Mouse (Mus musculus): ENCODE results near the gene Mpzl2. TPM values are rescaled to one million over a fixed set of nuclear protein-coding genes. Genes with fewer than 3 reads are reported as not detected.

Gene Mpzl2
- polyA plus RNA-seq (2014; fragmentation: Nextera tagmentation; extraction: Ambion mirVana) = 11.6 and 14.1 TPM in 2 replicates

DNA sequence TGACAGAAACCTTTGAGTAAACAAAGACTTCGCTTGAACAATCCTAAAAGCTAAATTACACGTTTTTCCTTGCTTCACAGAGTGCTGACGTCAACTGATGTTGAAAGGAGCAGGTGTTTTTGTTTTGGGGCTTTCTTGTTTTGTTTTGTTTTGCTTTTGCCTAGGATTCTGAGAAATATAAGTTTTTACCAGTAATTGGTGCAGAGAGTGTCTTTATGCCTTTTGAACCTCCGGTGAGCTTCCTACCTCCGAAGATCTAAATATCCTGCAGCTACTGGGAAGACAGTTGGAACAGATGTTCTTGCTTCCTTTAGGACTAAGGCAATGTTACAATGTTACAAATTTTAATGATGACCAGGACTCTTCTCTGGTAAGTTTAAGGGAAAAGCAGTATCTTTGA lies at the start of gene Mpzl2:
Gene Mpzl2 (plus strand): TSS at position 301 of the 400 bp plus-strand sequence.
- Histone ChIP-seq H3K4me3 (ENCODE audit: low read depth, low read length) (no peak within 1 kb of the TSS), H3K4me1 (ENCODE audit: control insufficient read depth, insufficient read depth, low read length) (peaks cover 17% of the 10 kb centered on the region), H3K27ac (replicated peaks; ENCODE audit: low read depth, low read length) (no peak within 1 kb of the TSS), H3K27me3 (ENCODE audit: control insufficient read depth, insufficient read depth, low read length) (0 out of 2 replicates have a peak, but pooled peaks cover 5% of the 10 kb centered on the region), H3K9me3 (ENCODE audit: control insufficient read depth, low read length) (no peaks in the 10 kb centered on the region), H3K4me2 (ENCODE audit: low read depth, severe bottlenecking) (peak within 1 kb of the TSS; percentile 15; the same call in 1 of the 2 replicates), H3K36me3 (ENCODE audit: control insufficient read depth, insufficient read depth, low read length) (no peaks in the 10 kb centered on the region), H3K9ac (ENCODE audit: low read length) (no peak within 1 kb of the TSS)
- no peak for DNase-seq (ENCODE audit: low spot score)
- ATAC-seq (ENCODE audit: insufficient number of reproducible peaks, low FRiP score, low TSS enrichment, low read depth) = no peak
- 66% methylated on average over 5 of the region's 5 CpGs for WGBS

DNA sequence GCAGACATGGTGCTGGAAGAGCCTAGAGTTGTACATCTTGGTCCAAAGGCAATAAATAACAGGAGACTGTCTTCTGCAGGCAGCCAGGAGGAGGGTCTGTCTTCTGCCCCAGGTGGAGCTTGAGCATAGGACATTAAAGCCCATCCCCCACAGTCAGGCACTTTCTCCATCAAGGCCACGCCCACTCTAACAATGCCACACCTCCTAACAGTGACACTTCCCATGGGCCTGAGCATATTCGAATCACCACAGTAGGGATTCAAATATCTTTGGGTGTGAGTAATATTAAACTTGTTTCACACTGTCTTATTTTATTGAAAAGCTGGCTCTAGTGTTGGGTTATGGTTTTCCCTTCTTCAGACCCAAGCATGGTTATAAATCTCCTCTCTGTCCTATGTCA lies 47.8 kb upstream of the Mpzl2 start:
- Histone ChIP-seq H3K9me3 (ENCODE audit: control insufficient read depth, low read length) (no peaks in the 10 kb centered on the region), H3K9ac (ENCODE audit: low read length) (no peak overlapping the region), H3K36me3 (ENCODE audit: control insufficient read depth, insufficient read depth, low read length) (no peaks in the 10 kb centered on the region), H3K4me2 (ENCODE audit: low read depth, severe bottlenecking) (no peak overlapping the region), H3K4me1 (ENCODE audit: control insufficient read depth, insufficient read depth, low read length) (no peaks in the 10 kb centered on the region), H3K27me3 (ENCODE audit: control insufficient read depth, insufficient read depth, low read length) (no peaks in the 10 kb centered on the region), H3K4me3 (ENCODE audit: low read depth, low read length) (no peak overlapping the region), H3K27ac (replicated peaks; ENCODE audit: low read depth, low read length) (no peak overlapping the region)
- no peak for DNase-seq (ENCODE audit: low spot score)
- 82% methylated on average over 2 of the region's 2 CpGs for WGBS
- no peak for ATAC-seq (ENCODE audit: insufficient number of reproducible peaks, low FRiP score, low TSS enrichment, low read depth)

GRCm38 (mm10) chr9:44992271-44992670 lies 47.3 kb upstream of the Mpzl2 start:
- DNase-seq (ENCODE audit: low spot score) (no peak), ATAC-seq (ENCODE audit: insufficient number of reproducible peaks, low FRiP score, low TSS enrichment, low read depth) (no peak)
- no peak overlapping the region for H3K4me3 ChIP-seq (ENCODE audit: low read depth, low read length)

DNA sequence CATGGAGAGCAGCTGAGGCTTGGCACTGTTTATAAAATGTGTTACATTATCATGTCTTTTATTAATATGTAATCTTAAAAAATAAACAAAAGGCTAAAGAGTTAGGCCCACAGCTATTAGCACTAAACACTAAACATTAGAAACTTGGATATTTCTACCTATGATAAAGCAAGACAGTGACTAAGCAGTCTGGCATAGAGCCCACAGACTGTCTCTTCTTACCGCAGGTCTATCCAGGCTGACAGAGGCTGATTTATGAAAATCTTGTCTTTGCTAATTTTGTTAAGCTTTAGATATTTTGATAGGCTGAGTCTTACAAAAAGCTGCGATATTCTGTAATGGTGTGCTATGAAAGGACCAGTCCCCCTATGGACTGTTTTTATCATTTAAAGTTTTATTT lies 46.3 kb upstream of the Mpzl2 start:
- H3K4me3 ChIP-seq (ENCODE audit: low read depth, low read length) = no peak overlapping the region
- DNase-seq (ENCODE audit: low spot score) (no peak), ATAC-seq (ENCODE audit: insufficient number of reproducible peaks, low FRiP score, low TSS enrichment, low read depth) (no peak)
- no peak overlapping the region for H3K27ac ChIP-seq (replicated peaks; ENCODE audit: low read depth, low read length)
- H3K4me2 ChIP-seq (ENCODE audit: low read depth, severe bottlenecking) = no peak overlapping the region
- H3K4me1 ChIP-seq (ENCODE audit: control insufficient read depth, insufficient read depth, low read length) = no peaks in the 10 kb centered on the region
- H3K9me3 ChIP-seq (ENCODE audit: control insufficient read depth, low read length) = no peaks in the 10 kb centered on the region
- H3K9ac ChIP-seq (ENCODE audit: low read length) = no peak overlapping the region
- WGBS = 91% methylated on average over 2 of the region's 2 CpGs
- no peaks in the 10 kb centered on the region for H3K36me3 ChIP-seq (ENCODE audit: control insufficient read depth, insufficient read depth, low read length)
- no peaks in the 10 kb centered on the region for H3K27me3 ChIP-seq (ENCODE audit: control insufficient read depth, insufficient read depth, low read length)

More at GRCm38 (mm10) chr9:44992271-44992670, 47.3 kb upstream of the Mpzl2 start:
- Histone ChIP-seq H3K36me3 (ENCODE audit: control insufficient read depth, insufficient read depth, low read length) (no peaks in the 10 kb centered on the region), H3K4me2 (ENCODE audit: low read depth, severe bottlenecking) (no peak overlapping the region), H3K9ac (ENCODE audit: low read length) (no peak overlapping the region), H3K4me1 (ENCODE audit: control insufficient read depth, insufficient read depth, low read length) (no peaks in the 10 kb centered on the region), H3K9me3 (ENCODE audit: control insufficient read depth, low read length) (no peaks in the 10 kb centered on the region), H3K27ac (replicated peaks; ENCODE audit: low read depth, low read length) (no peak overlapping the region), H3K27me3 (ENCODE audit: control insufficient read depth, insufficient read depth, low read length) (no peaks in the 10 kb centered on the region)

GRCm38 (mm10) chr9:44994962-44995361 lies 44.6 kb upstream of the Mpzl2 start:
- H3K27ac ChIP-seq (replicated peaks; ENCODE audit: low read depth, low read length) = no peak overlapping the region
- no peak overlapping the region for H3K4me3 ChIP-seq (ENCODE audit: low read depth, low read length)
- H3K36me3 ChIP-seq (ENCODE audit: control insufficient read depth, insufficient read depth, low read length) = no peaks in the 10 kb centered on the region
- no peak for ATAC-seq (ENCODE audit: insufficient number of reproducible peaks, low FRiP score, low TSS enrichment, low read depth)
- no peak overlapping the region for H3K4me2 ChIP-seq (ENCODE audit: low read depth, severe bottlenecking)
- no peak overlapping the region for H3K9ac ChIP-seq (ENCODE audit: low read length)
- DNase-seq (ENCODE audit: low spot score) = no peak
- H3K9me3 ChIP-seq (ENCODE audit: control insufficient read depth, low read length) = no peaks in the 10 kb centered on the region
- H3K4me1 ChIP-seq (ENCODE audit: control insufficient read depth, insufficient read depth, low read length) = no peaks in the 10 kb centered on the region
- no peaks in the 10 kb centered on the region for H3K27me3 ChIP-seq (ENCODE audit: control insufficient read depth, insufficient read depth, low read length)
- WGBS = 81% methylated on average over 4 of the region's 4 CpGs

DNA sequence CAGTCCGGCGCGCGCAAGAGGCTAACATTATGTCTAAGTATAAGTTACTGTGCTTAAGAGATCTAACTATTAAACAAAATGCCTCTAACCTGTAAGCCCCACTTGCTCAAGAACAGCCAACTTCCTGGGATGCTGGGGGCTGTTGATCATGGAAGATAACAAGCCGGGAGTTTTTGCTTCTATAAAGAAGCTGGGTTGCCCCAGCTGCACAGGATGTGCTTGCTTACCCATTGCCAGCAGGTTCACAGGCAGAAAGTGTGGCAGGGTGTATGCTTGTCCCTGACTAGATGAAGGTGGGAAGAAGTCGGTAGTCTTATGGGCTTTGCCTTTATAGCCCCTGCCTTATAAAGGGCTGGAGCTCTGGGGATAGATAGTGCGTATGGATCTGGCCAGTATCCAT lies 43.0 kb upstream of the Mpzl2 start:
- DNase-seq (ENCODE audit: low spot score) (no peak), ATAC-seq (ENCODE audit: insufficient number of reproducible peaks, low FRiP score, low TSS enrichment, low read depth) (no peak)
- 97% methylated on average over 7 of the region's 7 CpGs for WGBS
- no peak overlapping the region for H3K4me3 ChIP-seq (ENCODE audit: low read depth, low read length)
- no peaks in the 10 kb centered on the region for H3K36me3 ChIP-seq (ENCODE audit: control insufficient read depth, insufficient read depth, low read length)
- H3K4me1 ChIP-seq (ENCODE audit: control insufficient read depth, insufficient read depth, low read length) = no peaks in the 10 kb centered on the region
- no peak overlapping the region for H3K9ac ChIP-seq (ENCODE audit: low read length)
- no peak overlapping the region for H3K4me2 ChIP-seq (ENCODE audit: low read depth, severe bottlenecking)
- no peaks in the 10 kb centered on the region for H3K27me3 ChIP-seq (ENCODE audit: control insufficient read depth, insufficient read depth, low read length)
- no peak overlapping the region for H3K27ac ChIP-seq (replicated peaks; ENCODE audit: low read depth, low read length)
- no peaks in the 10 kb centered on the region for H3K9me3 ChIP-seq (ENCODE audit: control insufficient read depth, low read length)

DNA sequence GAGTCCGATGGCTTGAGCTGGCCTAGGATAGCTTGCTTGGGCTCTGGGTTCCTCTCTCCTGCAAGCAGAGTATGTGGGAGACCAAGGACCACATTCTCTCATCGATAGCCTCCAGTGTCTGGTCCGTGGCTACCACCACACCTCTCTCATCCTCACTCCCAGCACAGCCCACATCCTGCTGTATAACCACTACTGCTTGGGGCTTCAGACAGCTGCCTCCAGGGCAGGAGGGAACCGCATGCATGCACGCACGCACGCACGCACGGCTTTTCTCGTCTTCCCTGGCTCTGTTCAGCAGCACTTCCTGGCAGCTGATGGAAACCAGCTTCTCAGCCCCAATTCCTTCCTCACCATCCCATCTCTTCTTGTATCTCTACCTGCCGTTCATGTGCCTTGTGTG lies 41.5 kb upstream of the Mpzl2 start:
- Histone ChIP-seq H3K4me3 (ENCODE audit: low read depth, low read length) (no peak overlapping the region), H3K27me3 (ENCODE audit: control insufficient read depth, insufficient read depth, low read length) (no peaks in the 10 kb centered on the region), H3K4me2 (ENCODE audit: low read depth, severe bottlenecking) (no peak overlapping the region), H3K36me3 (ENCODE audit: control insufficient read depth, insufficient read depth, low read length) (no peaks in the 10 kb centered on the region), H3K27ac (replicated peaks; ENCODE audit: low read depth, low read length) (no peak overlapping the region), H3K9me3 (ENCODE audit: control insufficient read depth, low read length) (no peaks in the 10 kb centered on the region), H3K9ac (ENCODE audit: low read length) (no peak overlapping the region), H3K4me1 (ENCODE audit: control insufficient read depth, insufficient read depth, low read length) (no peaks in the 10 kb centered on the region)
- ATAC-seq (ENCODE audit: insufficient number of reproducible peaks, low FRiP score, low TSS enrichment, low read depth) (no peak), DNase-seq (ENCODE audit: low spot score) (no peak)
- WGBS = 69% methylated on average over 11 of the region's 11 CpGs

- ATAC-seq (ENCODE audit: insufficient number of reproducible peaks, low FRiP score, low TSS enrichment, low read depth) (no peak), DNase-seq (ENCODE audit: low spot score) (no peak)
- 60% methylated on average over 6 of the region's 6 CpGs for WGBS
- H3K27ac ChIP-seq (replicated peaks; ENCODE audit: low read depth, low read length) = no peak overlapping the region
- H3K4me2 ChIP-seq (ENCODE audit: low read depth, severe bottlenecking) = no peak overlapping the region
- no peak overlapping the region for H3K9ac ChIP-seq (ENCODE audit: low read length)
- no peaks in the 10 kb centered on the region for H3K4me1 ChIP-seq (ENCODE audit: control insufficient read depth, insufficient read depth, low read length)
- H3K27me3 ChIP-seq (ENCODE audit: control insufficient read depth, insufficient read depth, low read length) = no peaks in the 10 kb centered on the region
- H3K9me3 ChIP-seq (ENCODE audit: control insufficient read depth, low read length) = no peaks in the 10 kb centered on the region
- H3K4me3 ChIP-seq (ENCODE audit: low read depth, low read length) = no peak overlapping the region
- H3K36me3 ChIP-seq (ENCODE audit: control insufficient read depth, insufficient read depth, low read length) = no peaks in the 10 kb centered on the region
Observed at GRCm38 (mm10) chr9:44999171-44999570, 40.4 kb upstream of the Mpzl2 start.

DNA sequence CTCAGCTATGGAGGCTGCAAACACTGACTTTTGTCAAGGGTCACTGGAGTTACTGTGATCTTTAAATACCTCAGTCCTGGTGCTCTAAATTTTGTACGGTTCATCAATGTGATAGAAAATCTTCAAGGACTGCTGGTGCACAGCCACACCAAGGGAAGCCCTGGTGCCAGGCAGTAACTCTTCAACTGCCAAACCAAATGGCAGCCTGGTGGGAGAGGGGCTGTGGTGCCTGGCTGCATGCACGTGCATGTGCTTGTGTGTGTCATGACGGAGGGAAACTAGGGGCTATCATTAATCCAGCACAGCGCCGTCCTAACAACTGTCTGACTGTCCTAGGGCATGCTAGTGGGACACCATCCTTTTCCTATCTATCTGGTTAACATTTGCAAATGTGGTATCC lies 39.8 kb upstream of the Mpzl2 start:
- Histone ChIP-seq H3K36me3 (ENCODE audit: control insufficient read depth, insufficient read depth, low read length) (no peaks in the 10 kb centered on the region), H3K9me3 (ENCODE audit: control insufficient read depth, low read length) (no peaks in the 10 kb centered on the region), H3K4me2 (ENCODE audit: low read depth, severe bottlenecking) (no peak overlapping the region), H3K27ac (replicated peaks; ENCODE audit: low read depth, low read length) (no peak overlapping the region), H3K9ac (ENCODE audit: low read length) (no peak overlapping the region), H3K4me1 (ENCODE audit: control insufficient read depth, insufficient read depth, low read length) (no peaks in the 10 kb centered on the region), H3K4me3 (ENCODE audit: low read depth, low read length) (no peak overlapping the region), H3K27me3 (ENCODE audit: control insufficient read depth, insufficient read depth, low read length) (no peaks in the 10 kb centered on the region)
- ATAC-seq (ENCODE audit: insufficient number of reproducible peaks, low FRiP score, low TSS enrichment, low read depth) (no peak), DNase-seq (ENCODE audit: low spot score) (no peak)
- 88% methylated on average over 5 of the region's 5 CpGs for WGBS
